Mouse (Mus musculus) stomach, postnatal 0 days (tissue): ENCODE measurements around the gene Nit1. TPM values are rescaled to one million over a fixed set of nuclear protein-coding genes. Genes with fewer than 3 reads are reported as not detected.

Experiments
- ATAC-seq: fragments of 200-750 bp; cut with Nextera tagmentation; 2 replicates; pipeline ENCODE4 v1.8.0; 2017; ENCODE audit not compliant: low FRiP score, low TSS enrichment
- DNase-seq: peaks from one replicate; pipeline ENCODE4 v3.0.0-alpha.2; 2016; ENCODE audit warnings: low spot score
- H3K27ac ChIP-seq: fragments of 300-500 bp; sonication (generic); replicated peaks from 2 replicates; pipeline ENCODE4 v1.5.1; 2014; ENCODE audit warnings: mild to moderate bottlenecking, control low read depth
- H3K27me3 ChIP-seq: fragments of 300-500 bp; sonication (generic); 2 replicates; pipeline ENCODE4 v1.6.1; 2014; ENCODE audit warnings: low read length; ENCODE audit not compliant: control insufficient read depth, insufficient read depth
- H3K36me3 ChIP-seq: fragments of 300-500 bp; sonication (generic); 2 replicates; pipeline ENCODE4 v1.6.1; 2014; ENCODE audit warnings: low read length, mixed read lengths; ENCODE audit not compliant: control insufficient read depth, insufficient read depth
- H3K4me1 ChIP-seq: fragments of 300-500 bp; sonication (generic); replicated peaks from 2 replicates; pipeline ENCODE4 v1.6.1; 2014; ENCODE audit warnings: antibody characterized with exemption; ENCODE audit not compliant: control insufficient read depth, insufficient read depth
- H3K4me2 ChIP-seq: fragments of 300-500 bp; sonication (generic); replicated peaks from 2 replicates; pipeline ENCODE4 v1.6.1; 2014; ENCODE audit warnings: low read depth, mild to moderate bottlenecking, control low read depth, moderate library complexity
- H3K4me3 ChIP-seq: fragments of 300-500 bp; sonication (generic); 2 replicates; pipeline ENCODE4 v1.5.1; 2014; ENCODE audit warnings: low read depth, low read length, control low read depth
- H3K9ac ChIP-seq: fragments of 300-500 bp; sonication (generic); 2 replicates; pipeline ENCODE4 v1.6.1; 2014; ENCODE audit warnings: mild to moderate bottlenecking, low read length, control low read depth, mixed read lengths
- H3K9me3 ChIP-seq: fragments of 300-500 bp; sonication (generic); 2 replicates; pipeline ENCODE4 v1.6.1; 2016; ENCODE audit warnings: low read length; ENCODE audit not compliant: control insufficient read depth
- CTCF ChIP-seq: IDR thresholded peaks from 2 replicates; pipeline ENCODE4 v1.5.1; 2016; ENCODE audit warnings: antibody characterized with exemption, low read depth, mild to moderate bottlenecking, moderate library complexity
- EP300 ChIP-seq: optimal IDR thresholded peaks from 2 replicates; pipeline ENCODE3; 2016; ENCODE audit warnings: antibody characterized with exemption
- WGBS: fragments of 180-500 bp; shearing (Covaris S2); extraction: QIAGEN DNeasy Blood & Tissue Kit; methylation state at CpG from one replicate; pipeline ENCODE4 v1.1.7; 2014; 5-methylcytosine and 5-hydroxymethylcytosine counted together
- polyA plus RNA-seq: library from polyadenylated mRNA; unstranded; fragments of >200 nt; fragmentation: Nextera tagmentation; extraction: Ambion mirVana; gene quantifications from 2 replicates; pipeline ENCODE4 v1.2.1, GENCODE M21; 2015

Gene Nit1
- polyA plus RNA-seq, 1 experiment from 2014 or later: 41.8 TPM

DNA sequence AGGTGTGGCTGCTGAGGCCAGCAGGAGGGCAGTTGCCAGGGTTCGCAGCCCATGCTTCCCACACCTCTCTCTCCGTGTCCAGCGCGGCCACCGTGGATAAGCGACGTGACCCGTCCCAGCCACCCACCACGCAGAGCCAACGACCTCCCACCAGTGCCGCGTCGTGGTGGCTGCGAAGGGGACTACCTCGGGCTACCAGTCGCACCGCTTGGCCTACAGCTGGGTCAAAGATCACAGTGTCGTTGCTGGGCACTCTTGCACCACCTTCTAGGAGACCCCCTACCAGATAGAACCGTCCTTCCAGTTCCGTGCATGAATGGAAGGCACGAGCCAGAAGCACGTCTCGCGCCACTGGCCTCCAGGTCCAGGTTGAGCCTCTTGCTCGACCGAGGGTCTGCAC is 14.8 kb upstream of the Nit1 start:
- H3K27me3 ChIP-seq: no peaks in the 10 kb centered on the region
- no peak overlapping the region for H3K27ac ChIP-seq
- TF ChIP-seq EP300 (no peak), CTCF (no peak)
- H3K36me3 ChIP-seq: peaks cover 4% of the 10 kb centered on the region; the same call in 1 of the 2 replicates
- H3K9me3 ChIP-seq: no peaks in the 10 kb centered on the region
- H3K4me3 ChIP-seq: peak overlapping the region; percentile 45
- ATAC-seq (peak; percentile 31), DNase-seq (no peak)
- peak overlapping the region; percentile 60 for H3K4me2 ChIP-seq
- 10% methylated on average over 26 of the region's 26 CpGs for WGBS
- peak overlapping the region; percentile 63 for H3K9ac ChIP-seq
- no peaks in the 10 kb centered on the region for H3K4me1 ChIP-seq

DNA sequence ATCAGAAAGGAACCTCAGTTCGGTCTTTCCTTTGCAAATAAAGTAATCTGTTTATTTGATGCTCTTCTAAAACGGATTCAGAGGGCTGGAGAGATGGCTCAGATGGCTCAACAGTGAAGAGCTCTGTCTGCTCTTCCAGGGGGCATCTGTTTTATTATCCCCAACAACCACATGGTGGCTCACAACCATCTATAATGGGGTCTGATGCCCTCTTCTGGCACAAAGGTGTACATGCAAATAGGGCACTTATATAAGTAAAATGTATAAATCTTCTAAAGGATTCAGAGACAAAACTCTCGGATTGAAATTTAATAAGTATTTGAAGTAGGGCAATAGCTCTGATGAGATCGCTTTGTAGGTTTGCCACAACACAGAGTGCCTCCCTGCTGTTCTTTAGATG is 13.0 kb upstream of the Nit1 start:
- WGBS: 66% methylated on average over 4 of the region's 4 CpGs
- Histone ChIP-seq H3K4me3 (no peak overlapping the region), H3K4me1 (no peaks in the 10 kb centered on the region), H3K27ac (no peak overlapping the region), H3K9me3 (no peaks in the 10 kb centered on the region), H3K4me2 (no peak overlapping the region), H3K36me3 (peaks cover 4% of the 10 kb centered on the region; the same call in 1 of the 2 replicates), H3K27me3 (no peaks in the 10 kb centered on the region), H3K9ac (no peak overlapping the region)
- TF ChIP-seq EP300 (no peak), CTCF (peak; percentile 88)
- no peak for ATAC-seq
- DNase-seq: no peak

DNA sequence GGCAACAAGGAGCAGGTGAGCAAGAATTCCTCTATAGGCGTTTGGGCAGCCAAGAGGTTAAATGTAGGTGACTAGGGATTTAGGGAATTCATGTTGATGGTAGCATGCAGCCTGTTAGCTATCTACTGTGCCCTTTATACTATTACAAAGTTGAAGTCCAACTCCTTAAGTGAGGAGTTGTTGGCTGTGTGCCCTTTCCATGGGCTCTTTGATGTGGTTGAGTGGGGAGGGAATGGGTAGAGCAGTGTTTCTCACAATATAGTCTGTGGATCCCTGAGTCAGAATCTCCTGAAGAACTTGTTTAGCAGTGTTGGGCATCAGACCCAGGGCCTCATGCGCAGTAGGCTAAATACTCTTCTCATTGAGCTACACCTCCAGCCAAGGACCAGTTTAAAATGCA is 11.4 kb upstream of the Nit1 start:
- no peaks in the 10 kb centered on the region for H3K27me3 ChIP-seq
- no peak overlapping the region for H3K9ac ChIP-seq
- no peaks in the 10 kb centered on the region for H3K9me3 ChIP-seq
- H3K4me1 ChIP-seq: no peaks in the 10 kb centered on the region
- H3K4me2 ChIP-seq: no peak overlapping the region
- WGBS: 84% methylated on average over 2 of the region's 2 CpGs
- no peak overlapping the region for H3K4me3 ChIP-seq
- no peak for TF ChIP-seq EP300
- no peak for TF ChIP-seq CTCF
- peaks cover 4% of the 10 kb centered on the region; the same call in 1 of the 2 replicates for H3K36me3 ChIP-seq
- H3K27ac ChIP-seq: 0 out of 2 replicates have a peak overlapping the region, but pooled peaks have one; percentile 18
- no peak for DNase-seq
- no peak for ATAC-seq

DNA sequence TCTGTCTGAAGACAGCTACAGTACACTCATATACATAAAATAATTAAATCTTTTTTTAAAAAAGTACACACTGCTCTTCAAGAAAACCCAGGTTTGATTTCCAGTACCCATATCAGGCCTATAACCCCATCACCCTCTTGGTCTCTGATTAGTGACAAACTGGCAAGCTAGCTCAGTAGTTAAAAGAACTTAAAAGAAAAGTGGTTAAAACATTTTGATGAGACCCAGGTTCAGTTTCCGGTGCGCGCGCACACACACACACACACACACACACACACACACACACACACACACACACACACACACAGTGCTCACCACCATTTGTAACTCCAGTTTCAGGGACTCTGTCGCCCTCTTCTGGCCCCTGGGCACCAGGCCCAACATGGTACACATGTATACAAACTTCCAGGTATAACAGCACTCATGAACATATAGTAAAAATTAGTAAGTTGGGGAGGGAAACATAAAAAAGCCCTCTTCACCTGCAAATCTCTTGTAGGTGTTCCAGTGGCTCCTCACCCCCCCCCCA is 10.4 kb upstream of the Nit1 start:
- Histone ChIP-seq H3K9ac (no peak overlapping the region), H3K4me1 (no peaks in the 10 kb centered on the region), H3K4me2 (no peak overlapping the region), H3K9me3 (no peaks in the 10 kb centered on the region), H3K27ac (no peak overlapping the region), H3K4me3 (no peak overlapping the region), H3K27me3 (no peaks in the 10 kb centered on the region), H3K36me3 (peaks cover 4% of the 10 kb centered on the region; the same call in 1 of the 2 replicates)
- ATAC-seq (no peak), DNase-seq (peak; percentile 69)
- TF ChIP-seq CTCF (peak; percentile 80), EP300 (no peak)
- WGBS: 71% methylated on average over 4 of the region's 5 CpGs

DNA sequence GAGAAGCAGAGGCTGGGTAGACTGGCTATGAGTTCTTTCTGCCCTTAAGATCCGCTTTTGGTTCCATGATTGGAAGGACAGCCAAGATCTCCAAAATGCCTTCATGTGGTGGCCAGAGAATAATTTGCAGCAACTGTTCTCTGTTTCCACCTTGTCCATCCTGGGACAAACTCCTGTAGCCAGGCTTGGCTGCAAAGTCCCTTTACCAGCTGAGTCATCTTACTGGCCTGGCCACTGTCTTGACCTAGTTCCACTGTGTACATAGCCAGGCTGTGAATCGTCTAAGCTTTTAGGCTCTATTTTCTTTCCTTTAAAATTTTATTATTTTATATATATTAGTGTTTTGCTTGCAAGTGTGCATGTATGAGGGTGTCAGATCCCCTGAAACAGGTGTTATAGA is 3.8 kb upstream of the Nit1 start:
- no peak for DNase-seq
- Histone ChIP-seq H3K27ac (no peak overlapping the region), H3K9ac (no peak overlapping the region), H3K27me3 (no peaks in the 10 kb centered on the region), H3K4me2 (no peak overlapping the region), H3K4me1 (no peaks in the 10 kb centered on the region), H3K36me3 (no peaks in the 10 kb centered on the region), H3K9me3 (no peaks in the 10 kb centered on the region), H3K4me3 (no peak overlapping the region)
- WGBS: 77% methylated on average over 2 of the region's 2 CpGs
- no peak for ATAC-seq
- no peak for TF ChIP-seq CTCF
- no peak for TF ChIP-seq EP300

DNA sequence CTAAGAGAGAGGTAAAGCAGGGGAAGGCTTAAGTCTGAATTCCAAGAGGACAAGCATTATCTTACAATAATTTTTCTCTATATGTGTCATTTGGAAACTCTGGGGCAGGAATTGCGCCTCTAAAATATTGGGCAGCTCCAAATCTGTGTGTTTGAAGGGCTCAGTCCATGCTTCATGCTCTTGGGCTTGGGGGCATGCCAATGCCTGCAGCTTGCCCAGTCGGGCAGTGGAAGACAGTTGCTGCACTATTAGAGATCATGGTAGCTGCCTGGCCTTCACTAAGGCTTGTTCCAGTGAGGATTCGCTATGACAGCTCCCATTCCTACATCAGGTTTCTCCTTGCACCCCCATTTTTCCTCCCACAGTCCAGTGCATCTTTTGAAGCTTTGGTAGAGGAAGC is 3.2 kb upstream of the Nit1 start:
- ATAC-seq: no peak
- H3K9me3 ChIP-seq: no peaks in the 10 kb centered on the region
- no peaks in the 10 kb centered on the region for H3K4me1 ChIP-seq
- WGBS: 89% methylated on average over 3 of the region's 3 CpGs
- DNase-seq: no peak
- H3K4me2 ChIP-seq: no peak overlapping the region
- no peaks in the 10 kb centered on the region for H3K36me3 ChIP-seq
- no peaks in the 10 kb centered on the region for H3K27me3 ChIP-seq
- no peak for TF ChIP-seq CTCF
- no peak for TF ChIP-seq EP300
- H3K4me3 ChIP-seq: no peak overlapping the region
- H3K9ac ChIP-seq: no peak overlapping the region
- H3K27ac ChIP-seq: no peak overlapping the region
